Mouse (Mus musculus): ENCODE data around the gene Rsf1. TPM values are rescaled to one million over a fixed set of nuclear protein-coding genes. Genes with fewer than 3 reads are reported as not detected.

Rsf1 gene
- total RNA-seq, 2 experiments from 2014 or later, result 42.9 to 47.9 TPM

DNA sequence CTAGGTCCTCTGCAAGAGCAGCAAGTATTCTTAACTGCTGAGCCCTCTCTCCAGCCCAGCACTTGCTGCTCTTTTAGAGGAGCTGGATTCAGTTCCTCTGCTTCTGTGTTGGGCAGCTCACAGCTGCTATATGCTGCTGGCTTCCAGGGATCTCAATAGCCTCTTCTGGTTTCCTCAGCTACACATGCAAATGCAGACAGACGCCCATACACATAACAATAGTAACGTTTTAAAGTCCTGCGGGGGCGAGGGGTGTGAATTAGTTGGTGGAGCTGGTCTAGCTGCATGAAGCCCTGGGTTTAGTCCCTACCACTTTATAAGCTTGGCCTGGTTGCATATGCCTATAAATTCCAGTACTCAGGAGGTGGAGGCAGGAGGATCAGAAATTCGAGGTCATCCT is 139.4 kb downstream of the Rsf1 start:
- intact Hi-C loops (cut with DNase I), result no loop called here
- peak in 1 of 2 experiments; percentile 84 for DNase-seq (ENCODE audit: low spot score in 2 of 2)

DNA sequence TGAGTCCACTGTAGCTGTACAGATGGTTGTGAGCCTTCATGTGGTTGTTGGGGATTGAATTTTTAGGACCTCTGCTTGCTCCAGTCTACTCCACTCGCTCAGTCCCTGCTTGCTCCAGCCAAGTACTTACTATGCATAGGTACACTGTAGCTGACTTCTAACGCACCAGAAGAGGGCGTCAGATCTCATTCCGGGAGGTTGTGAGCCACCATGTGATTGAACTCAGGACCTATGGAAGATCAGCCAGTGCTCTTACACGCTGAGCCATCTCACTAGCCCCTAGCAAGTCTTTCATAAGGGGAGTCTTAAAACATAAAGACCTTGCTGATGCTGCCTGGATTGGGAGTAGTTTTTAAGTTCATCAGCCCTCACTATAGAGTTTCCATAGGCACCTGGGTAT is 140.4 kb downstream of the Rsf1 start:
- peak in 1 of 2 experiments; percentile 31 for DNase-seq (ENCODE audit: low spot score in 2 of 2)
- intact Hi-C loops (cut with DNase I), result no loop called here

DNA sequence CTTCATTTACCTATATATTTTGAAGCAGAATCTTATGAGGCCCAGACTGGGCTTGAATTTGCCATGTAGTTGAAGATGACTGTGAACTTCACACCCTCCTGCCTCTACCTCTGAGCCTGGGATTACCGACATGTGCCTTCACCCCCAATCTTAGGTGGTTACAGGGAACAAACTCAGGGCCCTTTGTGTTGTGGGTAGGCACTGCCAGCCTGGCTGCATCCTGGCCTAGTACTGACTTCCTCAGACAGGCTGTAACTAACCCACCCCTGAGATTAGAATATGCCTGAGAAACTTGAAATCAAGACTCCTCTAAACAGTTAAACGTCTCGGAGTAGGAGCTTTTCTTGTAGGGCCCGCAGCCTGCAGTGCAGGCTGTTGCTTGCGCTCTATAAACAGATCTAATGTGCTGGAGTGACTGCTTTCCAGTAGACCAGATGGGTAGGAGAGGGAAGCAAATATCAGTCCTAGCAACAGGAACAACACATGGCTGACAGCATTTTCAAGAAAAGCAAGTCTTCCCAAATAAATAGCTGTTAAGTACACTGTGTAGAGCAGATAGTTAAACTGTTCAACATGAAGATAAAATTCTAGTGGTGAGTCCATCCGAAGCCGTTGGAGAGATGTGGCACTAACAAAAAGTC is 142.7 kb downstream of the Rsf1 start:
- DNase-seq (ENCODE audit: low spot score in 2 of 2), result peak in 1 of 2 experiments; percentile 50
- intact Hi-C loops (cut with DNase I), result no loop called here

DNA sequence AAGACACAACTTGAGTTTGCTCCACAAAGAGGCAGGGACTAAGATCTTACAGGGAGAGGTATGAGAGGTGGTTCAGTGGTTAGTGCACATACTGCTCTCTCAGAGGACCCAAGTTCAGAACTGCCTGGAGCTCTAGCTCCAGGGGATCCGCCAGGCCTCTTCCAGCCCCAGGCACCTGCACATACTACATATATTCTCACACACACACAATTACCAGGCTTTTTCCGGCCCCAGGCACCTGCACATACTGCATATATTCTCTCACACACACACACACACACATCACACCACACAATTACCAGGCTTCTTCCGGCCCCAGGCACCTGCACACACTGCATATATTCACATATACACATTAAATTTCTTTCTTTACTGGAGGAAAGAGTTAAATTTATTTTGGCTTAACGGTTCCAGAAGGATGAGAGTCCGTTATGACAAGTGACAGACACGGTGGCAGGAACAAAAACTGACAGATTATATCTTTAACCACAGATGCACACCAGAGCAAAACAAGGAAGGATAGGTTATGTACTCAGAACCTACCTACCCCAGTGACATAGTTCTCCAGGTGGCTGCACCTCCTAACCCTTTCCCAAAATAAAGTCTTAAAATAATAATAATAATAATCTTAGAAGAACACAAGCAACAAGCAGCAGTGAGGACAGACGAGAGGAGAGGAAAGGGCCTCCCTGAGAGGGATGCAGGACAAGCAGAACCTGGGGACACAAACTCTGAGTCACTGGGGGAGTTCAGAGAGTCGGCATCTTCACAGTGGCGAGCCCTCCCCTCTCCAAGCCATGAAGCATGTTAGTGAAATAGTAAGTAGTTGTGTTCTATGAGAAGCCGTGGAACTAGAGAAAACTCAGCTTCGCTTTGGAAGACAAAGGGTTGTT is 144.2 kb downstream of the Rsf1 start:
- DNase-seq (ENCODE audit: low spot score in 2 of 2), result no peak
- intact Hi-C loops (cut with DNase I), result no loop called here

DNA sequence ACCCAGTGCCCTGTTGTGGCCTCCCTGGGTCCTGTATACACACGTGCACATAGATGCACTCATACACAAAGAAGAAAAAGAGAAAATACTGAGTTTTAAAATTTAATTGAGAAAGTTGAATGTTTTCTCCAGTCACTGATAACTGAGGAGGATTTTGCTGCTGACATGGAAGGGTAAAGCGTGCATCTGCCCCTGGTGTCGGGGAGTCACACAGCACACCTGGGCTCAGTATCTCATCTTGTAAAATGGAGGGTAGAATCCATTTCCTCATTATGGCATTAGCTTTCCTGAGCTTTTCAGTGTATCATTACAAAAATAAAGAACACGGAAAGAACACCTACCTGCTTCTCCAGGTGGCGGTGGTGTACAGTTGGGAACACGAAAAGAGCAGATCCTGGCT is 145.7 kb downstream of the Rsf1 start:
- intact Hi-C loops (cut with DNase I), result no loop called here
- DNase-seq (ENCODE audit: low spot score in 2 of 2), result no peak

DNA sequence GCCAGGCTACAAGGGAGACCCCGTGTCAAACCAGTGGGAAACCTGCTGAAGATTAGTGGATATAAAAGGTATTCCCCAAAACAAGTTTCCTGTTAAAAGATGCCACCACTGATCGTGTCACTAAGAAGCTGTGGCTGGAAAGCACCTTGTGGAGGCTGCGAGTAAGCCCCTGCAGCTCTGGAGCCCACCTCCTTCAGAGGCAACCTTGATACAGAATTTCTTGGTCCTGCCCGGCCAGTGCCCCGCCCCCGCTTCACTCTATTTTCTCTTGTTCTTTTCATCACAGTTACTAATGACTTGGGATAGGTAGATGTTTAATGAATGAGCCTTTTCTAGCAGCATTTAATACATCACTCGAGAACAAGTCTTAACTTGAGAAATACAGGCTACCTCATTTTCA is 146.4 kb downstream of the Rsf1 start:
- DNase-seq (ENCODE audit: low spot score in 2 of 2), result no peak
- intact Hi-C loops (cut with DNase I), result no loop called here

DNA sequence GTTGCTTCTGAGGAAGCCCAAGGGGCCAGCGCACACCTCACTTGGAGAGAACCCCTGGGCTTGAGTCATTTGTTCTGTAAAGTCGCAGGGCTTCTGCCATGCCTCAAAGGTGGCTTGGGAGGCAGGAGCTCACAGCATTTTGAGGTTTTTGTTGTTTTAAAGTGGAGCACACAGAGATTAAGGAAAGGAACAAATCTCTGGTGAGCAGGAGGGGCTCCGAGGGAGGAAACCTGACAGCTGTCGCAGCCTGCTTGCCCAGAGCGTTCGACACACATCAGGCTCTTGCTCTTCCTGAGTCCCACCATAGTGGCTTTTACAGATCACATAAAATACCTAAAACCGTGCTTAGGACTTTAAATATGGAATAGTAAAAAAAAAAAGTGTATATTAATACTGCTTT is 147.1 kb downstream of the Rsf1 start:
- intact Hi-C loops (cut with DNase I), result no loop called here
- no peak for DNase-seq (ENCODE audit: low spot score in 2 of 2)

DNA sequence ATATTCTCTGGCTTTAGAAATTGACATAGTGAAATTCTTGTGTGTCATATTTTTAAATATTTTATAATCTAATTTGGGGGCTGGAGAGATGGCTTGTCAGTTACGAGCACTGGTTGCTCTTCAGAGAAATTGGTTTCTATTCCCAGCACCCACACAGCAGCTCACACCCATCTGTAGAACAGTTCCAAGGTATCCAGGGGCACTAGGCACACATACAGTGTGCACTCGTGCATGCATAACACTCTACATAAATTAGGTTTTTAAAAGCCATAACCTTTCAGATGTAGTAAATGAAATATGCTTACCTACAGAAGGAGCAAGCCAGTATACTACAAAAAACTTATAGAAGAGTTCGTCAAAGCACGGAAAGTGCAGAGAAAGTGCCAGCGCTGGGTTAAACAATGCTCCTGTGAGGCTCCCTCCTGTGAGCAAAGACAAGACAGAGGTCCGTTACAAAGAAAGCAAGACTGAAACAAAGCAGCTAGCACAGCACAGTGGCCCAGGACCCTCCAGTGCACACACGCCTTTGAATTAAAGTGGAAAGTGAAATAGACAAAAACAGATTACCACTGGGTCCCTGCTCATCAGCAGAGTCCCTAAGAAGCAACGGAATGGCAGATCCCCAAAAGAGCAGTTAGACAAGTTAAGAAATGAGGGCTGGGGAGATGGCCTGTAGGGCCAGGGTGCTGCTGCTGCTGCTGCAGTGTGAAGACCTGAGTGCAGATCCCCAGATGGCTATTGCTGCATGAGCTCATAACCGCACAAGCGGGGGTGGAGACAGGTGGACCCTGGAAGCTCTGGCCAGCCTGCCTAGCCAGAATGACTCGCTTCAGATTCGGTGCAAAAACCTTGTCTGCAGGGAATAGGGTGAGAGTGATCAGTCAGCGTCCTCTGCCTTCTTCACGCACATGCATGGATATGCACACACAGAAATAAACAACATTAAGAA is 149.3 kb downstream of the Rsf1 start:
- intact Hi-C loops (cut with DNase I), result no loop called here
- DNase-seq (ENCODE audit: low spot score in 2 of 2), result no peak

DNA sequence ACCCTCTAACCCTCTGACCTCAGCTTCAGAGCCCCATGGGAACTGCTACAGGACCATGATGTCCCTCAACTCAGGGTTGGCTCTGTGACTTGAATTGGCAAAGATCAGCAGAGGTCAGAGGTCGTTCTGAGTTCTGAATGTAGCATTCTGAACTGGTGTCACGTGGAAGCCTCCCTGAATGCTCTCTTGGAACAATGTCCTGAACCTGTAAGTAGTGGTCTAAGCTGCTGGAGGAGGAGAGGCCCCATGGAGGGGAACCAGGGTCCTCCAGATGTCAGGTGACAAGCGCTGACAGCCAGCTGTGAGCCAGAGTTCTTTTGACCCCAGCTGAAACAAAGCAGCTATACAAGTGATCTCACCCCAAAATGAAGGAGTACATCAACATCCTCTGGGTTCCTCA is 150.7 kb downstream of the Rsf1 start:
- intact Hi-C loops (cut with DNase I), result no loop called here
- no peak for DNase-seq (ENCODE audit: low spot score in 2 of 2)

DNA sequence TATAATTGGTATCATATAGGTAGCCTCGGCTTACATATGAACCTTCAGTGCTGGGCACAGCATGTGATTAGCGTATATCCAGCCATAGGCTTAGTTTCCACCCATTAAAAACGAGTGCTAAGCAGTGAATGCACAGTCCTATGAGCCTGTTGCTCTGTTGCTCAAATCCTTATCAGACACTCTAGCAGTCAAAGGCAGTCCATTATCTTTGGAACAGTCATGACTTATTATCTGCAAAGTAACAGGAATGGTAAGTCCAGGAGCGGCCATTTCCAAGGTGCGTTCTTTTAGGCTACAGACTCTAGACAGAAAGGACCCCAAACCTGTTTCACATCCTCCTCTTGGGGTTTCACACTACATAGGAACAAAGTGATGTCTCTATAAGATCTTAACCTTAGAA is 153.9 kb downstream of the Rsf1 start:
- DNase-seq (ENCODE audit: low spot score in 2 of 2), result no peak
- intact Hi-C loops (cut with DNase I), result no loop called here

DNA sequence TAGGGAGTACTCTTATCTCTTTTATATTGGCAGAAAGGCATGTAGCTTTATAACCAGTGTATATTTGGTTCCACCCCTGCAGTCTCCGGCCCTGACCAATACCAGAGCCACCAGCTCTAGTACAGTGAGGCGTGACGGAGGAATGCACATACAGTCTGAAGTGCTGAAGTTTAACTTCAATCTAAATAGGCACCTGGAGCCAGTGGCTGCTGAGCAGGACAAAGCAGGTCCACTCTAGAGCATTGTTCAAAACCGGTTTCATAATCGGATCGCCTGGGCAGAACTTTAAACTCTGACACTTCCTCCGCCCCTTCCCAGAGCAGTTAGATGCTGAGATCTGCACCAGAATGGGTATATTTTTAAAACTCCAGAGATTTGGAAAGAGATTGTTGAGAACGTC is 155.3 kb downstream of the Rsf1 start:
- no peak for DNase-seq (ENCODE audit: low spot score in 2 of 2)
- intact Hi-C loops (cut with DNase I), result no loop called here

DNA sequence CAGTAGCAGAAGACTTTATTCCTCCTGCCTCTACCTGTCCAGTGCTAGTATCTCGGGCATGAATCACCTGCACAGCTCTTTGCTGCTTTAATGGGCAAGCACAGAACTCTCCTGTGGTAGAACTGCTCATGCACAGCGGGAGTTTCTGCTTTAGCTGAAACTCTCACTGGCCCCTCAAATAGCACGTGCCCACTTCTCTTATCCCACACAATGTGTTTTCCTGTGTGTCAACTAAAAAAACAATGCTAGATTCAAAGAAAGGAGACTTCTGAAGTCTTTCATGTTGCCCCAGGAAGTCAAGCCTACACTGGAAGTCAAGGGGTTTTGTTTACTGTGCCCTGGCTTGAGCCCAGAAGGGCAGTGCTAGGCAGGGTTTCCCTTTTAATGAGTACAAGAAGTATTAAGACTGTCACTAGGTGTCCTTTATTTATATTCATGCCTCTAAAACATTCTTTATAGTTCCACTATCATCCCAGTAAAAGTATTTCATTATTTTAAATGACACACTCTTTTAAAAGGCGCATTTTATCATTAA is 156.3 kb downstream of the Rsf1 start:
- DNase-seq (ENCODE audit: low spot score in 2 of 2), result no peak
- intact Hi-C loops (cut with DNase I), result no loop called here

DNA sequence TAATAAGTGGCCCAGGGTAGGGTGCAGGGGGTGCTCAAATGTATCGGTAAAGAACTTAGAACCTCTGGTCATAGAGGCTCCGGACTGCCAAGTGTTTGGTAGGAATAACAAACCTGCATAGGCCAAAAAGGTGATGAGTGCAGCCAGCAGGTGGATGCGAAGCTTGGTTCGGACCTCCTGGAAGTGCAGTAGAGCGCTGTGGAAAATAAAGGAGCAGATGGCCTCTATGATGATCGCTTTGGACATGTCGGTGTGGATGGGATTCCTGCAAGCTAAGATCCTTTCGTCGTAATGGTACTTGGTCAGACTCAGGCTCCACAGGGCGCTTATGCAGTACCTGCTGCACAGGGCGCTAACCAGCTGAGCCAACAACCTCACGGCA is 157.6 kb downstream of the Rsf1 start:
- intact Hi-C loops (cut with DNase I), result no loop called here
- DNase-seq (ENCODE audit: low spot score in 2 of 2), result no peak

DNA sequence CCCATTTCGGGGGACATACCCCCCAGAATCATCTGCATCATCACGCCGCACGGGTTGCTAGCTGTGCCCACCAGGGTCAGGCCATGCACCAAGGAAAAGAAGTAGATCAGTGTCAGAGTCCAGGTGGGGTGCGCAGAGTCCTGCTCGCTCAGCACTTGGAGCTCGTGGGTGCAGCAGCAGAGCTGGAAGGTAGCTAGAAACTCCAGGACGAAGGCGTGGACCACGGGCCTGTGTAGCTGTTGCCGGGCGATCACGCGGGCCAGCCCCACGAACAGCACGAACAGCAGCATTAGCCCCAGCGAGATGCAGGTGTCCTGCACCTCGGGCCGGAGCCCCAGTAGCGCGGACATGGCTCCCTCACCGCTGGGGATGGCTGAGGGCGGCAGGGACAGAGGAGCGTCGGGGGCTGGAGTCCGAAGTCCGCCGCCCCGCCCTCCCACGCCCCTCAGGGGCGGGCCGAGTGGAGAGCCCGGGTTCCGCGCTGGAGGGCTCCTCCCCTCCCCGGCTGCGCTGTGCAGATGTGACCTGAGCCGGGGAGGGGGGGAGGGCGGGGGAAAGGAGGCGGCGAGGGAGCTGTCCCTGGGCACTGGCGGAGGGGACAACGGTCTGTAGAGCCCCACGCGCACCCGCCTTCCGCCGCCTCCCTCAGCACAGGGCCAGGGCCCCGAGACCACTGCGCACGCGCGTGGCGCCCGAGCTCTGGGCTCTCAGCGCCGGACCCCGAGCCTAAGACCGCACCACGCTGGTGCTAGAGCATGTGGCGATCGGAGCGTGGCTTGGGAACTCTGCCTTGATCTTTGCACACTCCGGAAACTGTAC is 158.2 kb downstream of the Rsf1 start, which contains the start of gene Aqp11:
TSS of gene Aqp11 (minus strand) at position 652 of the 819 bp plus-strand sequence.
- intact Hi-C loops (cut with DNase I), result no loop called here

DNA sequence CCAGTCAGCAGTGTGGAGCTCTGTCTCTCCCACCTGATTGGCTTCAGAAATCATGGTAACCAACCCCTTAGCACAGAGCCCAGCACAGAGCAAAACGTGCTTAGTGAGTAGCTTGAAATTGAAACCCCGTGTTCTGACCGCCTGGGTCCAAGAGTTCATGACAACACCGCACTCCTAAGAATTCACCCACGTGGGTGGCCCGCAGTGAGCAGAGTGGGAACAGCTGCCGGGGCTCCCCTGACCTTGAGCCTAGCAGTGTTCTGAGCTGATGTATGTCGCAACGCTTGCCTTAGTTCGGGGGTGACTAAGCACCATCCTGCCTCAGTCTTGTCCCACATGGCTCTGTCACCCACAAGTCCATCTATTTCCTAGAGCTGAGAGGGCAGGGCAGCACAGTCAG is 161.3 kb downstream of the Rsf1 start:
- intact Hi-C loops (cut with DNase I), result loop anchor here (10.0 kb wide), 1 partner anchor 344 kb away; no protein-coding TSS in a partner anchor
- no peak for DNase-seq (ENCODE audit: low spot score in 2 of 2)

More for the DNA sequence above, 158.2 kb downstream of the Rsf1 start, which contains the start of gene Aqp11:
- DNase-seq (ENCODE audit: low spot score in 2 of 2), result peak; percentile 70 to 76

DNA sequence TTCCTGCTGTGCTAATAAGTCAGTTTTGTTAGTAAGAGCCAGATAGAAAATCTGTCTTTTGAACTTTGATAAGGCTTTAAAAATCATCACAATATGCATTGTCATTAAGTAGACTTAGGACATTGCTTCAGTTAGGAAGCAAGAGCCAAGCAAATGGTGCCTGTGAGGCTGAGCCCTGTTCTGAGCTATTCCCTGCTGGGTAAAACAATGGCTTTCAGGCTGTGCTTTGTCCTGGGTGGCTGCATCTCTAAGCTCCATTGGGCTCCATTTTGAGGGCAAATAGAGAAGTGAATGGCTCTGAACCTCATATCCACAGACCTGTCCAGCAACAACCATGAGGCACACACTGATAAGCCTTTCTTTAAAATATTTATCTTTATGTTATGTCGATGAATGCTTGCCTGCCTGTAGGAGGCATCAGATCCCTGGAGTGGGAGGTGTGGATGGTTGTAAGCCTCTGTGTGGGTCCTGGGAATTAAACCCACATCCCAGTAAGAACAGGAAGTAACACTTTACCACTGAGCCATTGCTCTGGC is 162.1 kb downstream of the Rsf1 start:
- intact Hi-C loops (cut with DNase I), result loop anchor here (10.0 kb wide), 1 partner anchor 343 kb away; no protein-coding TSS in a partner anchor

More for the DNA sequence above, 162.1 kb downstream of the Rsf1 start:
- DNase-seq (ENCODE audit: low spot score in 2 of 2), result no peak

All from left cerebral cortex, postnatal 25 days (tissue).